Mouse (Mus musculus) kidney, embryonic 14.5 days (tissue): Measurements from ENCODE around the gene Syngr3. TPM values are rescaled to one million over a fixed set of nuclear protein-coding genes. Genes with fewer than 3 reads are reported as not detected.

Experiments
- ATAC-seq: fragments of 200-750 bp; cut with Nextera tagmentation; 2 replicates; pipeline ENCODE4 v1.8.0; 2017; ENCODE audit warnings: moderate number of reproducible peaks, mild to moderate bottlenecking, moderate TSS enrichment, moderate library complexity; ENCODE audit not compliant: low FRiP score, low TSS enrichment
- H3K27ac ChIP-seq: fragments of 300-500 bp; sonication (generic); 2 replicates; pipeline ENCODE4 v1.5.1; 2014; ENCODE audit warnings: low read depth, mild to moderate bottlenecking, low read length, moderate library complexity, mixed read lengths
- H3K27me3 ChIP-seq: fragments of 300-500 bp; sonication (generic); 2 replicates; pipeline ENCODE4 v1.6.1; 2014; ENCODE audit warnings: mild to moderate bottlenecking, low read length; ENCODE audit not compliant: control insufficient read depth, insufficient read depth
- H3K36me3 ChIP-seq: fragments of 300-500 bp; sonication (generic); 2 replicates; pipeline ENCODE4 v1.6.1; 2014; ENCODE audit warnings: low read length, mixed read lengths; ENCODE audit not compliant: control insufficient read depth, insufficient read depth
- H3K4me1 ChIP-seq: fragments of 300-500 bp; sonication (generic); 2 replicates; pipeline ENCODE4 v1.6.1; 2014; ENCODE audit warnings: low read length, mixed read lengths; ENCODE audit not compliant: control insufficient read depth, insufficient read depth
- H3K4me2 ChIP-seq: fragments of 300-500 bp; sonication (generic); replicated peaks from 2 replicates; pipeline ENCODE4 v1.6.1; 2014; ENCODE audit warnings: low read depth, mild to moderate bottlenecking, low read length
- H3K4me3 ChIP-seq: fragments of 300-500 bp; sonication (generic); 2 replicates; pipeline ENCODE4 v1.5.1; 2014; ENCODE audit warnings: mild to moderate bottlenecking, low read length
- H3K9ac ChIP-seq: fragments of 300-500 bp; sonication (generic); 2 replicates; pipeline ENCODE4 v1.6.1; 2014; ENCODE audit warnings: low read depth, mild to moderate bottlenecking, low read length, moderate library complexity
- H3K9me3 ChIP-seq: fragments of 300-500 bp; sonication (generic); 2 replicates; pipeline ENCODE4 v1.6.1; 2016; ENCODE audit warnings: low read length; ENCODE audit not compliant: control insufficient read depth
- WGBS: fragments of 180-500 bp; shearing (Covaris S2); extraction: QIAGEN DNeasy Blood & Tissue Kit; methylation state at CpG from one replicate; pipeline ENCODE4 v1.1.7; 2014; 5-methylcytosine and 5-hydroxymethylcytosine counted together
- polyA plus RNA-seq: library from polyadenylated mRNA; unstranded; fragments of >200 nt; fragmentation: Nextera tagmentation; extraction: Ambion mirVana; gene quantifications from 2 replicates; pipeline ENCODE4 v1.2.1, GENCODE M21; 2014

Gene Syngr3
- polyA plus RNA-seq, 1 experiment from 2014 or later = 1.2 TPM

DNA sequence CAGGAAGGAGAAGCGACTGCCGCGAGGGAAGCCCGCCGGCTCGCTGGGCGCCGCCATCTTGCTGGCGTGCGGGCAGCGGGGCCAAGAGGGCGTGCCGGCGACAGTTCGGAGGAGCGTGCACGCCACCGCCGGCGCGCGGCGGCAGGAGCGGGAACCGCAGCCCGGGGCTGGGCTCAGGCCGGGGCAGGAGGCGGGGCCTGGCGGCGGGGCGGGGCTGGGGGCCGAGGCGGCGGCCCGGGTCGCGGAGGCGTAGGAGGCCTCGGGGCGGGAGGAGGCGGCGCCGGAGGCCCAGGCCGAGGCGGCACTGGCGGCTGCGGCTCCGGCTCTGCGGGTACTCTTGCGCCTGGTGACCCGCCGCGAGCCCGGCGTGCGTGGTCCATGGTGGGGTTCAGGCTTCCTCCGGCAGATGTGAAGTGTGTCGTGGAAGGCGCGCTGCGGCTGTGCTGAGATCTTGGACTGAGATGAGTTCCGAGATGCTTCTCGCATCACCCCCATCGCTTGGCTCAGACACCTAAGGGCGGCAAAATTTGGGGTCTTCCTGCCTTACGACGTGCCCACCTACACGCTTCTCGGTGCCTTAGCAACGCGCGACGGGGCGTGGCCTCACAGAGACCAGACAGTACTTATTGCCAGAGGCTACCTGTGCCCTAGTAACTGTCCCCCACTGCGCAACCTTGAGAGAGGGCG lies 6.4 kb upstream of the Syngr3 start, which contains the start of the genes Gfer and Noxo1:
Gene Gfer (minus strand): TSS at position 146 of the 687 bp plus-strand sequence.
Gene Noxo1 (plus strand): TSS at position 224 of the 687 bp plus-strand sequence.
- H3K4me2 ChIP-seq = peak within 1 kb of the TSS; percentile 80
- H3K27me3 ChIP-seq = peaks cover 1% of the 10 kb centered on the region; the same call in 1 of the 2 replicates
- peak; percentile 89 for ATAC-seq
- H3K4me1 ChIP-seq = peaks cover 11% of the 10 kb centered on the region
- H3K36me3 ChIP-seq = peaks cover 30% of the 10 kb centered on the region
- peak within 1 kb of the TSS; percentile 86 for H3K27ac ChIP-seq
- no peaks in the 10 kb centered on the region for H3K9me3 ChIP-seq
- peak within 1 kb of the TSS; percentile 87 for H3K9ac ChIP-seq
- WGBS = under 1% methylated on average over 57 of the region's 76 CpGs
- peak within 1 kb of the TSS; percentile 88 for H3K4me3 ChIP-seq

- 5% methylated on average over 44 of the region's 51 CpGs for WGBS
- peak overlapping the region; percentile 88 for H3K4me3 ChIP-seq
- H3K4me2 ChIP-seq = peak overlapping the region; percentile 80
- H3K9ac ChIP-seq = peak overlapping the region; percentile 87
- peaks cover 8% of the 10 kb centered on the region; the same call in 1 of the 2 replicates for H3K27me3 ChIP-seq
- ATAC-seq = peak; percentile 43
- H3K9me3 ChIP-seq = no peaks in the 10 kb centered on the region
- H3K36me3 ChIP-seq = peaks cover 23% of the 10 kb centered on the region
- peak overlapping the region; percentile 86 for H3K27ac ChIP-seq
- peaks cover 11% of the 10 kb centered on the region for H3K4me1 ChIP-seq
Observed at GRCm38 (mm10) chr17:24695326-24696010, 5.7 kb upstream of the Syngr3 start.

DNA sequence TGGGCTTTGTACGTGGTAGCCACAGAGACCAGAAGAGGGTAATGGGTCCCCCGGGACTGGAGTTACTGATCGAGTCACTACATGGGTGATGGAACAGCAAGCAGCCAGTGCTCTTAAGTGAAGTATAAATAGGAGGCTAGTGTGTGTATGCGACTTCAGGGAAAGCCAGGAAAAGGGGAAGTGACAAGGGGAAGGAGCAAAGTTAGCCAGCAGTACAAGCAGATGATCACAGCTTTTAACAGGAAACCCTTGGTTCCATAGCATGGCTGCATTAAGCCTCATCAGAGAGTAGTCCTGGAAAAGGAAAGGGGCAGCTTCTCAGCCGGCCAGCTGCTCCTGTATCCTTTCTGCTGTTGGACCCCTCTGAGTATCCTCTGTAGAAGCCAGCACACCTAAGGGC lies 2.6 kb upstream of the Syngr3 start:
- 93% methylated on average over 5 of the region's 5 CpGs for WGBS

GRCm38 (mm10) chr17:24687599-24687998 lies 2.2 kb downstream of the Syngr3 start:
- H3K27me3 ChIP-seq = peaks cover 42% of the 10 kb centered on the region
- 18% methylated on average over 23 of the region's 23 CpGs for WGBS

More for the DNA sequence above, 2.6 kb upstream of the Syngr3 start:
- Histone ChIP-seq H3K4me3 (no peak overlapping the region), H3K27ac (no peak overlapping the region), H3K9me3 (no peaks in the 10 kb centered on the region), H3K27me3 (peaks cover 39% of the 10 kb centered on the region), H3K4me1 (peaks cover 23% of the 10 kb centered on the region), H3K4me2 (no peak overlapping the region), H3K36me3 (peaks cover 10% of the 10 kb centered on the region; the same call in 1 of the 2 replicates), H3K9ac (no peak overlapping the region)
- ATAC-seq = no peak

DNA sequence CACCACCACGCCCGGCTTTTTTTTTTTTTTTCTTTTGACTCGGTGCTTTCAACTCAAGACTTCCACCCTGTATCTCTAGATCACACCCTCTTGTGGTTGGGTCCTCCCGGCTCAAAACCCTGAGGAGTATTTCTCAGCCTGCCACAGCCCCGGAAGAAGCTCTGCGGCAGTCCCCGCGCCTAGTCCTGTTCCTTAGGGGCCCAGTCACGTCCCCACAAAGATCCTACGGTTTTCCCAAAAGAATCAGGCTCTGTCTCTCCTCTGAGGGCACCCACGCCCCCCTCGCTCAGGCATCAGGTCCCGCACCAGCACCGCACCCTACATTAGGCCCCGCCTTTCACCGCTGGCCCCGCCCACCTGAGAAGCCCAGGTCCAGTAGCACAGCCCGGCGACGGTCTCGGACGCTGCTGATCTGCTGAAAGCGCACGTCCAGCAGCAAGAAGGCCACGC lies 2.6 kb downstream of the Syngr3 start:
- Histone ChIP-seq H3K4me3 (peak overlapping the region; percentile 37), H3K9me3 (no peaks in the 10 kb centered on the region), H3K27me3 (peaks cover 42% of the 10 kb centered on the region), H3K4me1 (peaks cover 15% of the 10 kb centered on the region; the same call in 1 of the 2 replicates), H3K9ac (peak overlapping the region; percentile 34), H3K36me3 (peaks cover 1% of the 10 kb centered on the region; the same call in 1 of the 2 replicates), H3K4me2 (peak overlapping the region; percentile 57), H3K27ac (no peak overlapping the region)
- WGBS = under 1% methylated on average over 24 of the region's 25 CpGs
- ATAC-seq = 0 out of 2 replicates have a peak, but pooled peaks have one; percentile 28

More at GRCm38 (mm10) chr17:24687599-24687998, 2.2 kb downstream of the Syngr3 start:
- peak overlapping the region; percentile 34 for H3K9ac ChIP-seq
- no peak for ATAC-seq
- no peak overlapping the region for H3K27ac ChIP-seq
- peaks cover 2% of the 10 kb centered on the region; the same call in 1 of the 2 replicates for H3K36me3 ChIP-seq
- H3K4me1 ChIP-seq = peaks cover 15% of the 10 kb centered on the region; the same call in 1 of the 2 replicates
- peak overlapping the region; percentile 57 for H3K4me2 ChIP-seq
- peak overlapping the region; percentile 37 for H3K4me3 ChIP-seq
- H3K9me3 ChIP-seq = no peaks in the 10 kb centered on the region

- Histone ChIP-seq H3K4me3 (peak overlapping the region; percentile 12; the same call in 1 of the 2 replicates), H3K27ac (no peak overlapping the region), H3K9ac (no peak overlapping the region), H3K36me3 (peaks cover 8% of the 10 kb centered on the region; the same call in 1 of the 2 replicates), H3K27me3 (peaks cover 42% of the 10 kb centered on the region), H3K4me2 (0 out of 2 replicates have a peak overlapping the region, but pooled peaks have one; percentile 22), H3K9me3 (no peaks in the 10 kb centered on the region), H3K4me1 (peaks cover 15% of the 10 kb centered on the region; the same call in 1 of the 2 replicates)
- ATAC-seq = no peak
- WGBS = 27% methylated on average over 16 of the region's 16 CpGs
Observed at GRCm38 (mm10) chr17:24686514-24686913, 3.2 kb downstream of the Syngr3 start.

DNA sequence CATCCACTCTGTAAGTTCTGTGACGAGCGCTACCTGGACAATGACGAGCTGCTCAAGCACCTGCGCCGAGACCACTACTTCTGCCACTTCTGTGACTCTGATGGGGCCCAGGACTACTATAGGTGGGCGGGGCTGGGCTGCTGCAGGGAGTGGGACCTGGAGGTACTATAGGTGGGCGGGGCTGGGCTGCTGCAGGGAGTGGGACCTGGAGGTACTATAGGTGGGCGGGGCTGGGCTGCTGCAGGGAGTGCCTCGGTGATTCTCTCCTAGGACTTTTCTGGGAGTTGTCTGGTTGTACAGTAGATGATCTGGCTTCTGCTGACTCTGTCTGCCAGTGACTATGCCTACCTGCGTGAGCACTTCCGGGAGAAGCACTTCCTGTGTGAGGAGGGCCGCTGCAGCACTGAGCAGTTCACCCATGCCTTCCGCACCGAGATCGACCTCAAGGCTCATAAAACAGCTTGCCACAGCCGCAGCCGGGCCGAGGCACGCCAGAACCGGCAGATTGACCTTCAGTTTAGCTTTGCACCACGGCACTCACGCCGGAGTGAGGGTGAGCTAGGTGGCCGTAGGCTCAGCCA lies 12.2 kb downstream of the Syngr3 start:
- Histone ChIP-seq H3K27me3 (no peaks in the 10 kb centered on the region), H3K36me3 (peaks cover 58% of the 10 kb centered on the region), H3K9ac (no peak overlapping the region), H3K4me3 (no peak overlapping the region), H3K4me2 (no peak overlapping the region), H3K9me3 (no peaks in the 10 kb centered on the region), H3K27ac (no peak overlapping the region), H3K4me1 (no peaks in the 10 kb centered on the region)
- WGBS = 85% methylated on average over 24 of the region's 24 CpGs
- ATAC-seq = peak; percentile 46; the same call in 1 of the 2 replicates

- Histone ChIP-seq H3K4me1 (peaks cover 5% of the 10 kb centered on the region), H3K27me3 (no peaks in the 10 kb centered on the region), H3K36me3 (peaks cover 54% of the 10 kb centered on the region), H3K9me3 (no peaks in the 10 kb centered on the region), H3K9ac (no peak overlapping the region), H3K27ac (no peak overlapping the region), H3K4me3 (no peak overlapping the region), H3K4me2 (no peak overlapping the region)
- WGBS = 95% methylated on average over 5 of the region's 5 CpGs
- ATAC-seq = no peak
Observed at GRCm38 (mm10) chr17:24676877-24677276, 12.9 kb downstream of the Syngr3 start.
